Mouse (Mus musculus): ENCODE data around the gene Plbd2.
A peak's percentile ranks its signal among the peaks of the same experiment; 100 is the strongest.

GRCm38 (mm10) chr5:120522649-120523048 is 19.2 kb upstream of the Plbd2 start:
- TF ChIP-seq CTCF (IDR thresholded peaks at IDR 0.05; ENCODE audit: borderline replicate concordance, extremely low read depth, insufficient read depth, insufficient read length) (peak; percentile 41; the same call in 1 of the 2 replicates), POLR2A (IDR thresholded peaks at IDR 0.05; ENCODE audit: borderline replicate concordance, extremely low read depth, insufficient read depth, insufficient read length, poor library complexity, severe bottlenecking) (no peak)
